Comparison of ENCODE assay signal across 8 mouse cellular contexts in genomic region chr7:137410337-137411197, GRCm38 (mm10). TPM values are rescaled to one million over a fixed set of nuclear protein-coding genes. Genes with fewer than 3 reads are reported as not detected.
DNase-seq lines count a peak whose midpoint lies in the region; ATAC-seq and TF ChIP-seq lines count a peak whose summit lies in the region.

TSS of gene 9430038I01Rik (minus strand) at chr7:137410762.

- H3K36me3 ChIP-seq in forebrain, embryonic 10.5 days (replicated peaks) = no peaks in the 10 kb centered on the region; the same call in 1 of the 2 replicates
- no peaks in the 10 kb centered on the region for H3K36me3 ChIP-seq in heart, embryonic 15.5 days
- H3K36me3 ChIP-seq in liver, embryonic 14.5 days (replicated peaks; ENCODE audit: control insufficient read depth, insufficient read depth, low read depth) = no peaks in the 10 kb centered on the region
- no peaks in the 10 kb centered on the region for H3K36me3 ChIP-seq in neural tube, embryonic 11.5 days (ENCODE audit: control insufficient read depth, insufficient read depth, low read length)
- H3K36me3 ChIP-seq in stomach, postnatal 0 days (ENCODE audit: control insufficient read depth, insufficient read depth, low read length) = no peaks in the 10 kb centered on the region

- ATAC-seq in heart, embryonic 15.5 days (replicated peaks; ENCODE audit: insufficient number of reproducible peaks, insufficient read depth, low FRiP score, low read depth) = peak; percentile 99
- ATAC-seq in liver, embryonic 14.5 days (ENCODE audit: insufficient read depth) = peak; percentile 99
- ATAC-seq in neural tube, embryonic 11.5 days (ENCODE audit: insufficient read depth, low FRiP score, low TSS enrichment) = peak; percentile 100
- ATAC-seq in stomach, postnatal 0 days (ENCODE audit: low FRiP score, low TSS enrichment) = peak; percentile 99

- peak within 1 kb of the TSS; percentile 80 for H3K9ac ChIP-seq in heart, embryonic 15.5 days
- H3K9ac ChIP-seq in liver, embryonic 14.5 days (replicated peaks) = peak within 1 kb of the TSS; percentile 64
- H3K9ac ChIP-seq in neural tube, embryonic 11.5 days (ENCODE audit: low read length) = peak within 1 kb of the TSS; percentile 71
- peak within 1 kb of the TSS; percentile 70 for H3K9ac ChIP-seq in stomach, postnatal 0 days (ENCODE audit: low read length)

- peaks cover 12% of the 10 kb centered on the region for H3K4me1 ChIP-seq in forebrain, embryonic 10.5 days
- peaks cover 6% of the 10 kb centered on the region for H3K4me1 ChIP-seq in heart, embryonic 15.5 days (replicated peaks)
- H3K4me1 ChIP-seq in liver, embryonic 14.5 days (replicated peaks; ENCODE audit: control insufficient read depth in 2 of 2, insufficient read depth in 2 of 2, low read length in 1 of 2) = peaks cover 2 to 4% of the 10 kb centered on the region in 2 experiments; a peak in 2 of 4 replicates
- H3K4me1 ChIP-seq in neural tube, embryonic 11.5 days (ENCODE audit: control insufficient read depth, insufficient read depth, low read length) = no peaks in the 10 kb centered on the region
- peaks cover 3% of the 10 kb centered on the region; the same call in 1 of the 2 replicates for H3K4me1 ChIP-seq in stomach, postnatal 0 days (replicated peaks; ENCODE audit: control insufficient read depth, insufficient read depth)

- H3K27me3 ChIP-seq in forebrain, embryonic 10.5 days (ENCODE audit: poor library complexity, severe bottlenecking) = no peaks in the 10 kb centered on the region
- no peaks in the 10 kb centered on the region for H3K27me3 ChIP-seq in heart, embryonic 15.5 days
- H3K27me3 ChIP-seq in liver, embryonic 14.5 days (ENCODE audit: control insufficient read depth, insufficient read depth, low read length) = no peaks in the 10 kb centered on the region
- no peaks in the 10 kb centered on the region for H3K27me3 ChIP-seq in neural tube, embryonic 11.5 days (ENCODE audit: control insufficient read depth, insufficient read depth, low read length)
- H3K27me3 ChIP-seq in stomach, postnatal 0 days (ENCODE audit: control insufficient read depth, insufficient read depth, low read length) = no peaks in the 10 kb centered on the region

- H3K4me3 ChIP-seq in forebrain, embryonic 10.5 days = peak within 1 kb of the TSS; percentile 82
- peak within 1 kb of the TSS; percentile 90 for H3K4me3 ChIP-seq in heart, embryonic 15.5 days
- peak within 1 kb of the TSS; percentile 77 to 80 for H3K4me3 ChIP-seq in liver, embryonic 14.5 days (ENCODE audit: insufficient read depth in 1 of 2, low read depth in 2 of 2, low read length in 2 of 2)
- peak within 1 kb of the TSS; percentile 82 for H3K4me3 ChIP-seq in neural tube, embryonic 11.5 days (ENCODE audit: low read depth, low read length)
- peak within 1 kb of the TSS; percentile 74 for H3K4me3 ChIP-seq in stomach, postnatal 0 days (ENCODE audit: low read depth, low read length)

- peak; percentile 90 to 95 for DNase-seq in CD8-positive naive resting alpha-beta T cell, adult 2 months (ENCODE audit: low read depth in 2 of 2, low spot score in 2 of 2)
- peak; percentile 90 for DNase-seq in c-Kit-positive CD71-negative TER-119-negative erythroid progenitor cells, embryonic 14.5 days (ENCODE audit: low read depth)
- peak; percentile 97 for DNase-seq in forebrain, embryonic 10.5 days (ENCODE audit: extremely low spot score, low spot score)
- peak; percentile 98 to 100 for DNase-seq in kidney, postnatal 25 days
- peak; percentile 89 to 92 (median 89) for DNase-seq in liver, embryonic 14.5 days (ENCODE audit: low read depth in 3 of 3, low spot score in 3 of 3)
- DNase-seq in neural tube, embryonic 11.5 days (ENCODE audit: low spot score) = peak; percentile 96
- peak; percentile 99 for DNase-seq in stomach, postnatal 0 days (ENCODE audit: low spot score)

- whole genome bisulfite sequencing in forebrain, embryonic 10.5 days = under 1% methylated on average over 63 of the region's 63 CpGs
- under 1% methylated on average over 63 of the region's 63 CpGs for WGBS in heart, embryonic 15.5 days
- WGBS in liver, embryonic 14.5 days (ENCODE audit: insufficient replicate concordance) = under 1% methylated on average over 63 of the region's 63 CpGs
- under 1% methylated on average over 53 of the region's 63 CpGs for WGBS in neural tube, embryonic 11.5 days
- WGBS in stomach, postnatal 0 days = under 1% methylated on average over 59 of the region's 63 CpGs

- H3K9me3 ChIP-seq in forebrain, embryonic 10.5 days = no peaks in the 10 kb centered on the region
- H3K9me3 ChIP-seq in heart, embryonic 15.5 days (replicated peaks) = no peaks in the 10 kb centered on the region
- H3K9me3 ChIP-seq in liver, embryonic 14.5 days (ENCODE audit: control insufficient read depth, low read length) = no peaks in the 10 kb centered on the region
- no peaks in the 10 kb centered on the region for H3K9me3 ChIP-seq in neural tube, embryonic 11.5 days (ENCODE audit: control insufficient read depth, low read length)
- H3K9me3 ChIP-seq in stomach, postnatal 0 days (ENCODE audit: control insufficient read depth, low read length) = no peaks in the 10 kb centered on the region

- peak within 1 kb of the TSS; percentile 65 for H3K4me2 ChIP-seq in heart, embryonic 15.5 days
- H3K4me2 ChIP-seq in liver, embryonic 14.5 days (ENCODE audit: low read depth) = peak within 1 kb of the TSS; percentile 78
- peak within 1 kb of the TSS; percentile 47 for H3K4me2 ChIP-seq in neural tube, embryonic 11.5 days (ENCODE audit: low read depth)
- H3K4me2 ChIP-seq in stomach, postnatal 0 days (replicated peaks; ENCODE audit: low read depth) = peak within 1 kb of the TSS; percentile 63

- no peak for TF ChIP-seq EP300 in liver, embryonic 14.5 days (IDR thresholded peaks at IDR 0.05; ENCODE audit: low read depth)
- no peak for TF ChIP-seq EP300 in stomach, postnatal 0 days (optimal IDR thresholded peaks at IDR 0.05)

- peak within 1 kb of the TSS; percentile 97 for H3K27ac ChIP-seq in forebrain, embryonic 10.5 days
- peak within 1 kb of the TSS; percentile 98 for H3K27ac ChIP-seq in heart, embryonic 15.5 days
- no peak within 1 kb of the TSS; the same call in 1 of the 2 replicates for H3K27ac ChIP-seq in liver, embryonic 14.5 days
- H3K27ac ChIP-seq in neural tube, embryonic 11.5 days (ENCODE audit: low read depth, low read length) = peak within 1 kb of the TSS; percentile 68
- peak within 1 kb of the TSS; percentile 93 for H3K27ac ChIP-seq in stomach, postnatal 0 days (replicated peaks)

- TF ChIP-seq CTCF in liver, embryonic 14.5 days (IDR thresholded peaks at IDR 0.05; ENCODE audit: low read depth) = no peak; the same call in 1 of the 2 replicates
- TF ChIP-seq CTCF in stomach, postnatal 0 days (IDR thresholded peaks at IDR 0.05; ENCODE audit: low read depth) = no peak; the same call in none of the 2 replicates

RNA-seq across cellular contexts. Expression of gene 9430038I01Rik, which starts in this region (rescaled TPM):
- polyA plus RNA-seq in forebrain, embryonic 10.5 days (2016; fragmentation: Nextera tagmentation; extraction: Ambion mirVana) = 20.4 and 23.0 TPM in 2 replicates
- 12.4 and 12.5 TPM in 2 replicates for polyA plus RNA-seq in heart, embryonic 15.5 days (2015; fragmentation: Nextera tagmentation; extraction: Ambion mirVana)
- 2.6 and 4.3 TPM in 2 replicates for polyA plus RNA-seq in liver, embryonic 14.5 days (2012; rRNA removed)
- 7.1 and 7.4 TPM in 2 replicates for polyA plus RNA-seq in liver, embryonic 14.5 days (2014; fragmentation: Nextera tagmentation; extraction: Ambion mirVana)
- 17.4 and 18.9 TPM in 2 replicates for polyA plus RNA-seq in neural tube, embryonic 11.5 days (2014; fragmentation: Nextera tagmentation; extraction: Ambion mirVana)
- 20.5 and 20.6 TPM in 2 replicates for polyA plus RNA-seq in stomach, postnatal 0 days (2015; fragmentation: Nextera tagmentation; extraction: Ambion mirVana)
